Mouse (Mus musculus) spleen, adult 2 months (tissue): ENCODE data around the gene Gm49776.

Source experiments
- CTCF ChIP-seq: fragments of 200-500 bp; IDR thresholded peaks from 2 replicates; pipeline ENCODE4 v1.5.1; 2011; ENCODE audit warnings: mild to moderate bottlenecking, inconsistent platforms; ENCODE audit not compliant: insufficient read depth, insufficient read length, insufficient replicate concordance; ENCODE audit errors: extremely low read depth
- POLR2A ChIP-seq: fragments of 200-500 bp; IDR thresholded peaks from 2 replicates; pipeline ENCODE4 v1.6.1; 2011; ENCODE audit warnings: low read depth, low read length, inconsistent platforms

DNA sequence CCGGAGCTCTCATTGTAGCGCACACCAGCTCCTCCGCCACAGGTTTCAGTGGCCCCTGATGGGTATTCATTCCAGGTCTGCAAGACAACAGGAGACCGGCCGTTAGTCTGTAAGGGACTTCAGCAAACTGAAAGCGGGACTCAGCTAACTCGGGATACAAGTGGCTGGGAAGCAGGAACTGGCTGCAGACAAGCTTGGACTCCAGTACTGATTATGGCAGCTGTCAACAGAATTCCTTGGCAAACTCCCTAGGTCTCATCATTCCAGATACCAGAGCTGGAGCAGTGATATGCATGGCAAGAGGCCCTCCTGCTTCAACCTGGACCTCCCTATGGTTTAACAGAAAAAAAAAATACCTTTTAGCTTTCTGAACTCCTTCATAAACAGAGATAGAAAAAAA lies 43.3 kb downstream of the Gm49776 start:
- TF ChIP-seq POLR2A = no peak
- no peak for TF ChIP-seq CTCF
